Mouse (Mus musculus): Measurements from ENCODE around the gene Zfp609. TPM values are rescaled to one million over a fixed set of nuclear protein-coding genes. Genes with fewer than 3 reads are reported as not detected.
A peak's percentile ranks its signal among the peaks of the same experiment; 100 is the strongest.

Gene Zfp609
- polyA plus RNA-seq, 1 experiment from 2014 or later = 6.4 TPM

GRCm38 (mm10) chr9:65752632-65753031 lies 74.7 kb downstream of the Zfp609 start:
- Histone ChIP-seq H3K9me3 (replicated peaks) (no peaks in the 10 kb centered on the region; the same call in 1 of the 2 replicates), H3K4me3 (no peak overlapping the region), H3K4me1 (peaks cover 8% of the 10 kb centered on the region; the same call in 1 of the 2 replicates), H3K27me3 (ENCODE audit: low read depth, poor library complexity, severe bottlenecking) (no peaks in the 10 kb centered on the region), H3K27ac (replicated peaks) (no peak overlapping the region), H3K36me3 (peaks cover 25% of the 10 kb centered on the region)
- DNase-seq (ENCODE audit: low spot score) = no peak
- WGBS = 96% methylated on average over 3 of the region's 3 CpGs

- no peaks in the 10 kb centered on the region; the same call in 1 of the 2 replicates for H3K9me3 ChIP-seq (replicated peaks)
- DNase-seq (ENCODE audit: low spot score) = no peak
- no peaks in the 10 kb centered on the region for H3K27me3 ChIP-seq (ENCODE audit: low read depth, poor library complexity, severe bottlenecking)
- 98% methylated on average over 7 of the region's 7 CpGs for WGBS
- no peak overlapping the region for H3K4me3 ChIP-seq
- H3K4me1 ChIP-seq = peaks cover 8% of the 10 kb centered on the region; the same call in 1 of the 2 replicates
- H3K27ac ChIP-seq (replicated peaks) = no peak overlapping the region
- H3K36me3 ChIP-seq = peaks cover 25% of the 10 kb centered on the region
Measured at GRCm38 (mm10) chr9:65751906-65752305, 75.5 kb downstream of the Zfp609 start.

DNA sequence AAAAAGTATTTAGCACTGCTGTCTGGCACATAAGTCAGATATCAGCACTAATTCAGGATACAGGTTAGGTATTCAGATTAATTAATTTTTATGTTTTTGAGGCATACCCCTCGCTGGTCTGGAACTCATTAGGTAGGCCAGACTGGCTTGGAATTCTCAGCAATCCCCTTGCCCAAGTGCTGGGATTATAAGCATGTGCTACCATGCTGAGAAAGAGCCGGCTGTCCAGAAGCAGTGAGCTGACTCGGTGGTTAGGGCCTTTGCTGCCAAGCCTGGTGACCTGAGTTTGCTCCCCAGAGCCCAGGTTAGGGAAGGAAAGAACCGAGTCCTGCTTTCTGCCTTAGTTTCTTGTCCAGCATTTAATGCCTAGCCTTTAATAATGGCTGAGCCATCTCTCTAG lies 79.3 kb downstream of the Zfp609 start:
- H3K27me3 ChIP-seq (ENCODE audit: low read depth, poor library complexity, severe bottlenecking) = no peaks in the 10 kb centered on the region
- no peak overlapping the region for H3K27ac ChIP-seq (replicated peaks)
- DNase-seq (ENCODE audit: low spot score) = no peak
- WGBS = 77% methylated on average over 4 of the region's 4 CpGs
- H3K4me3 ChIP-seq = no peak overlapping the region
- H3K9me3 ChIP-seq (replicated peaks) = no peaks in the 10 kb centered on the region; the same call in 1 of the 2 replicates
- peaks cover 23% of the 10 kb centered on the region for H3K36me3 ChIP-seq
- H3K4me1 ChIP-seq = peaks cover 46% of the 10 kb centered on the region

DNA sequence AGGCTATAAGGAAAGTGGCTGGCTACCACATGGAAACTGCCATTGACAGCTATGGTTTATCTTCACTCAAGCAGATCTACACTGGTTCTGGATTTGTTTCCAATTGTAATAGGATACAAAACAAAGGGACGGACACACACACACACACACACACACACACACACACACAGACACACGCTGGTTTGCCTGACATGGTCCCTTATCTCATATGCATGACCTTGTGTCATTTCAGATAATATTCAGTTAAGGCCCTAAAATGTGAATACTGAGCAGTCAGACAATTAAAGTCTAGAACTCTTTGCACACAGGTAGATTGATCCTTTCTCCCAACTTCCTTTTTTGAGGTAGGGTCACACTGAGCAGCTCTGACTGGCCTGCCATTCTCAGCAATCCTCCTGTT lies 80.9 kb downstream of the Zfp609 start:
- Histone ChIP-seq H3K4me1 (peaks cover 51% of the 10 kb centered on the region), H3K9me3 (replicated peaks) (no peaks in the 10 kb centered on the region; the same call in 1 of the 2 replicates), H3K4me3 (no peak overlapping the region), H3K27me3 (ENCODE audit: low read depth, poor library complexity, severe bottlenecking) (no peaks in the 10 kb centered on the region), H3K36me3 (peaks cover 14% of the 10 kb centered on the region), H3K27ac (replicated peaks) (no peak overlapping the region)
- 88% methylated on average over 2 of the region's 2 CpGs for WGBS
- DNase-seq (ENCODE audit: low spot score) = no peak

GRCm38 (mm10) chr9:65745456-65745855 lies 81.9 kb downstream of the Zfp609 start:
- Histone ChIP-seq H3K36me3 (peaks cover 14% of the 10 kb centered on the region), H3K9me3 (replicated peaks) (no peaks in the 10 kb centered on the region; the same call in 1 of the 2 replicates), H3K4me1 (peaks cover 51% of the 10 kb centered on the region), H3K27me3 (ENCODE audit: low read depth, poor library complexity, severe bottlenecking) (no peaks in the 10 kb centered on the region), H3K4me3 (no peak overlapping the region), H3K27ac (replicated peaks) (no peak overlapping the region)
- WGBS = 83% methylated on average over 5 of the region's 5 CpGs
- no peak for DNase-seq (ENCODE audit: low spot score)

GRCm38 (mm10) chr9:65744171-65745082 lies 82.9 kb downstream of the Zfp609 start:
- peak; percentile 73 for DNase-seq (ENCODE audit: low spot score)
- WGBS = 37% methylated on average over 4 of the region's 4 CpGs
- no peaks in the 10 kb centered on the region for H3K27me3 ChIP-seq (ENCODE audit: low read depth, poor library complexity, severe bottlenecking)
- H3K27ac ChIP-seq (replicated peaks) = peak overlapping the region; percentile 19
- H3K4me1 ChIP-seq = peaks cover 51% of the 10 kb centered on the region
- H3K36me3 ChIP-seq = peaks cover 17% of the 10 kb centered on the region
- H3K4me3 ChIP-seq = peak overlapping the region; percentile 5; the same call in 1 of the 2 replicates
- no peaks in the 10 kb centered on the region for H3K9me3 ChIP-seq (replicated peaks)

GRCm38 (mm10) chr9:65743809-65744170 lies 83.6 kb downstream of the Zfp609 start:
- peak overlapping the region; percentile 19; the same call in 1 of the 2 replicates for H3K27ac ChIP-seq (replicated peaks)
- no peak for DNase-seq (ENCODE audit: low spot score)

DNA sequence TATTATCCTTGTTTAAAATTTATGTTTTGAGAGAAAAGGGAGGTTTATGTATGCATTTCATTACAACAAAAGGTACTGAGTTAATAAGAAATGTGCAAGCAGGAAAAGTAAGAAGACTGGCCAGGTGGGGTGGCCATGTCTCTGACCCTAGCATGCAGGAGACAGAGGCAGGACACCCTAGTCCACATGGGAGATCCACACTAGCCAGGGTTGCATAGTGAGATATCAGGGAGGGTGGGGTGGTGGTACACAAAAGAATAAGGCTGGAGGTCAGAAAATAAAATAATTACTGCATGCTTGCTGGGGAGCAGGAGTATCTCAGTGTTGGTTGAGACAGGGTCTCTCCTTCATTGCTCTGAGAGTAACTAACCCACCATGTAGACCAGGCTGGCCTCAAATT lies 84.0 kb downstream of the Zfp609 start:
- no peak for DNase-seq (ENCODE audit: low spot score)
- Histone ChIP-seq H3K27ac (replicated peaks) (no peak overlapping the region), H3K36me3 (peaks cover 28% of the 10 kb centered on the region), H3K4me1 (peaks cover 46% of the 10 kb centered on the region), H3K27me3 (ENCODE audit: low read depth, poor library complexity, severe bottlenecking) (no peaks in the 10 kb centered on the region), H3K9me3 (replicated peaks) (no peaks in the 10 kb centered on the region), H3K4me3 (no peak overlapping the region)

More at GRCm38 (mm10) chr9:65743809-65744170, 83.6 kb downstream of the Zfp609 start:
- no peaks in the 10 kb centered on the region for H3K9me3 ChIP-seq (replicated peaks)
- peaks cover 23% of the 10 kb centered on the region for H3K36me3 ChIP-seq
- peak overlapping the region; percentile 5; the same call in 1 of the 2 replicates for H3K4me3 ChIP-seq
- no peaks in the 10 kb centered on the region for H3K27me3 ChIP-seq (ENCODE audit: low read depth, poor library complexity, severe bottlenecking)
- H3K4me1 ChIP-seq = peaks cover 51% of the 10 kb centered on the region

DNA sequence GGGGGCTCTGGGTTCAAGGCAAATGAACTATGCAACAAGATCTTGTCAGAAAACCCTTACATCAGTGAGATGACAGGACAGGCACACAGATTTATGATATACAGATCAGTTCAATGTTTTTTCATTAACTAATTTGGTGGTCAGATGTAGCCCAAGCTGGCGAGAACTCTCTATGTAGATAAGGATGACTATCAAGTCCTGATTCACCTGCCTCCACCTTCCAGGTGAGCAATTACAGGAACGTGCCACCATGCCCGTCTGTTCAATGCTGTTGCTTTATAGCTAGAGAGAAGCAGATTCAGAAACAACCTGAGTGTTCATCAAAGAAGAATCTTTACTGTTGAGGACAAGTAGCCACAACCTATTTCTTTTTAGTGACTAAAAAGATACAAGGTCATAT lies 84.6 kb downstream of the Zfp609 start:
- no peak for DNase-seq (ENCODE audit: low spot score)
- Histone ChIP-seq H3K27ac (replicated peaks) (no peak overlapping the region), H3K9me3 (replicated peaks) (no peaks in the 10 kb centered on the region), H3K36me3 (peaks cover 30% of the 10 kb centered on the region), H3K4me3 (no peak overlapping the region), H3K27me3 (ENCODE audit: low read depth, poor library complexity, severe bottlenecking) (no peaks in the 10 kb centered on the region), H3K4me1 (peaks cover 43% of the 10 kb centered on the region)
- WGBS = 92% methylated on average over 3 of the region's 3 CpGs

GRCm38 (mm10) chr9:65741066-65741852 lies 86.1 kb downstream of the Zfp609 start:
- peaks cover 37% of the 10 kb centered on the region for H3K4me1 ChIP-seq
- no peaks in the 10 kb centered on the region for H3K9me3 ChIP-seq (replicated peaks)
- DNase-seq (ENCODE audit: low spot score) = no peak
- 95% methylated on average over 14 of the region's 14 CpGs for WGBS
- no peaks in the 10 kb centered on the region for H3K27me3 ChIP-seq (ENCODE audit: low read depth, poor library complexity, severe bottlenecking)
- peaks cover 30% of the 10 kb centered on the region for H3K36me3 ChIP-seq
- H3K27ac ChIP-seq (replicated peaks) = no peak overlapping the region
- no peak overlapping the region for H3K4me3 ChIP-seq

GRCm38 (mm10) chr9:65734931-65735330 lies 92.4 kb downstream of the Zfp609 start:
- H3K36me3 ChIP-seq = peaks cover 61% of the 10 kb centered on the region

DNA sequence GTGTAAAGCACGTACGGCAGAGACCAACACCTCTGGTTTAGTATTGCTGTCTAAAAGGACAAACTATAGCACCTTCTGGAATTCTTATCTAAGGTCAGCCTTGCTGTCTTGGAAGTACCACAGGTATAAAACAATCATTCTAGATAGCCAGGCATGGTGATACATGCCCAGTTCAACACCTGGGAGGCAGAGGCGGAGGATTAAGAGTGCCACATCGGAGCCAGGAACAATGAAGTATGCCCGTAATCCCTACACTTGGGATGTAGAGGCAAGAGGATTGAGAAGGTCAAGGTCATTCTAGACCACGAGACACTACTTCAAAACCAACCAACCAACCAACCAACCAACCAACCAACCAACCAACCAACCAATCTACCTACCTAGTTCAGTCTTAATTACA lies 98.8 kb downstream of the Zfp609 start:
- no peak for DNase-seq (ENCODE audit: low spot score)
- H3K36me3 ChIP-seq = peaks cover 46% of the 10 kb centered on the region
- H3K27me3 ChIP-seq (ENCODE audit: low read depth, poor library complexity, severe bottlenecking) = no peaks in the 10 kb centered on the region
- H3K4me3 ChIP-seq = no peak overlapping the region
- peaks cover 32% of the 10 kb centered on the region for H3K4me1 ChIP-seq
- WGBS = 96% methylated on average over 6 of the region's 6 CpGs
- H3K27ac ChIP-seq (replicated peaks) = no peak overlapping the region
- no peaks in the 10 kb centered on the region for H3K9me3 ChIP-seq (replicated peaks)

More at GRCm38 (mm10) chr9:65734931-65735330, 92.4 kb downstream of the Zfp609 start:
- Histone ChIP-seq H3K4me3 (no peak overlapping the region), H3K27me3 (ENCODE audit: low read depth, poor library complexity, severe bottlenecking) (no peaks in the 10 kb centered on the region), H3K4me1 (no peaks in the 10 kb centered on the region), H3K9me3 (replicated peaks) (no peaks in the 10 kb centered on the region), H3K27ac (replicated peaks) (no peak overlapping the region)
- no peak for DNase-seq (ENCODE audit: low spot score)
- WGBS = 89% methylated on average over 3 of the region's 3 CpGs

Data from midbrain, embryonic 10.5 days (tissue).